Mouse (Mus musculus) splenic B cell, adult 2 months (primary cell): Measurements from ENCODE around the gene Gm13285.
"Not testable (repeated sequence)": the region's sequence is repeated elsewhere in the genome, so short reads cannot be mapped to it uniquely, and the experiment has no call there.

Experiments
- DNase-seq: peaks from one replicate; pipeline ENCODE4 v3.0.0-alpha.2; 2011; ENCODE audit warnings: low read depth, low spot score
- H3K27me3 ChIP-seq: 2 replicates; pipeline ENCODE4 v1.6.1; 2012; ENCODE audit warnings: mild to moderate bottlenecking, low read length, moderate library complexity, mixed read lengths; ENCODE audit not compliant: control insufficient read depth, poor library complexity, insufficient read depth, severe bottlenecking
- H3K36me3 ChIP-seq: 2 replicates; pipeline ENCODE4 v1.6.1; 2012; ENCODE audit warnings: mild to moderate bottlenecking, low read length, moderate library complexity, mixed read lengths; ENCODE audit not compliant: control insufficient read depth, poor library complexity, insufficient read depth, severe bottlenecking

Gene Gm13285

DNA sequence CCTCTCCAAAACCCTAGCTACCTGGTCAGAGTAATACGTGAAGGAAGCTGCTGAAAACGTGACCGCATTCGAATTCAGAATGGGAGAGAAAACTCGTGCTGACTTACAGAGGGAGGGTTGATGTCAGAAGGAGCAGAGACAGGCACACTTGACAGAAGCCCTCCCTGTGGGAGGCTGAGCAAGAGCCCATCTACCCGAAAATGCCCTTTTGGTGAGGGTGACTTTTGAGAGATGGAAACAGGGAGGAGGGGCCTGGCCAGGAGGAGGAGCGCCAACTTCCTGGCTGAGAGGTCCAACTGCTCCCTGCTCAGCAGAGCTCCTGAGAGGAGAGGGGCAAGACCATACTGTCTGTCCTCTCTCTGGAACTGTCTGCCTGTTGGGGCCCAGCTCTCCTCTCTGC lies at the start of gene Gm13285:
TSS of gene Gm13285 (plus strand) at position 301 of the 400 bp plus-strand sequence.
- DNase-seq, H3K27me3 ChIP-seq, H3K36me3 ChIP-seq: not testable (repeated sequence)

DNA sequence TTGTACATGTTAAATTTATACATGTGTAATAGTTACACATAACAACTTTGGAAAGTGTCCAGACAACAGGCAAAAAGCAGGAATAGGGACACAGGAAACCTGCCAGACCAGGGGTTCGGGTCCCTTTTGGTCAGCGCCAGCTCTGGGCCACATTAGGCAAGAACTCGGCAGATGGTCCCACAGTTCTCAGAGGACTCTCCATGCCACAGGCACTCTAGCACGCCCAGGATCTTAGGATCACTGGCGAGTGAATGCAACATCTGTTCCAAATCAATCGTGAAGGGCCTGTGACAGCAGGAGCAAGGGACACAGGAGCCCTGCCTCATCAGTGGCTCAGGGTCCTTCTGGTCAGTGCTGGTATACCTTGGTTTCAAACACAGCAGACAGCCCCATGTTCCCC lies 49.5 kb upstream of the Gm13285 start:
- DNase-seq: no peak
- no peaks in the 10 kb centered on the region for H3K36me3 ChIP-seq
- no peaks in the 10 kb centered on the region for H3K27me3 ChIP-seq

DNA sequence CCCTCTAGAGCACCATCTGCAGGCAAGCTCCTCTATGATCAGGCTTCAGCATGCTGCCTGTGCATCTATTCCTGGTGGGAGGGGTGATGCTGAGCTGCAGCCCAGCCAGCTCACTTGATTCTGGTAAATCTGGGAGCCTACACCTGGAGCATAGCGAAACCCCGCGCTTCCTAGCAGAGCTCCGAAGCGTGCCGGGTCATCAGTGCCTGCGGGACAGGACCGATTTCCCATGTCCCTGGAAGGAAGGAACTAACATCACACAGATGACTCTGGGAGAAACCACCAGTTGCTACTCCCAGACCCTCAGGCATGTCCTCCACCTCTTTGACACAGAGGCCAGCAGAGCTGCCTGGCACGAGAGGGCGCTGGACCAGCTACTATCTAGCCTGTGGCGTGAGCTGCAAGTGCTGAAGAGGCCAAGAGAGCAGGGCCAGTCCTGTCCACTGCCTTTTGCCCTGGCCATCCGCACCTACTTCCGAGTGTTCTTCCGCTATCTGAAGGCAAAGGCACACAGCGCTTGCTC lies 44.6 kb upstream of the Gm13285 start, which contains the start of gene Gm13271:
TSS of gene Gm13271 (plus strand) at position 51 of the 523 bp plus-strand sequence.
- H3K36me3 ChIP-seq, H3K27me3 ChIP-seq, DNase-seq: not testable (repeated sequence)

DNA sequence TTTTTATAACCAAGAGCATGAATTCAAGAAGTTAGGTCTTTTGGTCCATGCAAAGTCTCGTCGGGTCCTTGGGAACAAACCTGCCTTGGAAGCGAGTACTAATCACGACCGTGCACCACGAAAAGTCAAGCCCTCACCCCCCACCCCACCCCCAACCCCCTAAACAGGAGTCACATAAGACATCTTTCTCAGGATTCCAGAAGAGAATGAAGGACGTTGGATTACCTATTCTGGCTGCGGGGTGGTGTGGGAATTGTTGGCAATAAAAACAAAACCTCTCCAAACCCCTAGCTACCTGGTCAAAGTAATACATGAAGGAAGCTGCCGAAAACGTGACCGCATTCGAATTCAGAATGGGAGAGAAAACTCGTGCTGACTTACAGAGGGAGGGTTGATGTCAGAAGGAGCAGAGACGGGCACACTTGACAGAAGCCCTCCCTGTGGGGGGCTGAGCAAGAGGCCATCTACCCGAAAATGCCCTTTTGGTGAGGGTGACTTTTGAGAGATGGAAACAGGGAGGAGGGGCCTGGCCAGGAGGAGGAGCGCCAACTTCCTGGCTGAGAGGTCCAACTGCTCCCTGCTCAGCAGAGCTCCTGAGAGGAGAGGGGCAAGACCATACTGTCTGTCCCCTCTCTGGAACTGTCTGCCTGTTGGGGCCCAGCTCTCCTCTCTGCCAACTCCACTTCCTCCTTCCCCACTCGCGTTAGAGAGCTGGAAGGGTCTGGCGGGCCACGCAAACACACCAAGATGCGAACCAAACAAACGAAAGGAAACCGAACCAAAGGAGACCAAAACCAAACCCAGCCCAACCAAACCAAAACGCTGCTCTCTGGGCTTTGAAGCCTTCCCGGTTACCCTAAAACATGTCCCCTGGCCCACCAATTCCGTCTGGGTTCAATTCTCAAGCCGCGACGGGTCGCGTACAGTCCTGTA lies 42.6 kb upstream of the Gm13285 start:
- H3K27me3 ChIP-seq, H3K36me3 ChIP-seq: not testable (repeated sequence)
- DNase-seq: peak; percentile 34

DNA sequence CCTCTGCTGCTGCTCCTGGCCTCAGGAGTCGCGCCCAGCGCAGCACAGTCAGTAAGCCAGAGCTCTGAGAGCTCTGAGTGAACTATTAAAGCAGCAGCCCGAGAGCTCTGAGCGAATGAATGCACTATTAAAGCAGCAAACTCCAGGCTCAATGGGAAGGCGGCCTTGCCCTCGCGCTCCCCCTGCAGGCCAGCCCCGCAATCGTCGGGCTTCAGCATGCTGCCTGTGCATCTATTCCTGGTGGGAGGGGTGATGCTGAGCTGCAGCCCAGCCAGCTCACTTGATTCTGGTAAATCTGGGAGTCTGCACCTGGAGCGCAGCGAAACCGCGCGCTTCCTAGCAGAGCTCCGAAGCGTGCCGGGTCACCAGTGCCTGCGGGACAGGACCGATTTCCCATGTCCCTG lies 41.8 kb upstream of the Gm13285 start:
- not testable (repeated sequence) for H3K36me3 ChIP-seq
- DNase-seq: peak; percentile 92

DNA sequence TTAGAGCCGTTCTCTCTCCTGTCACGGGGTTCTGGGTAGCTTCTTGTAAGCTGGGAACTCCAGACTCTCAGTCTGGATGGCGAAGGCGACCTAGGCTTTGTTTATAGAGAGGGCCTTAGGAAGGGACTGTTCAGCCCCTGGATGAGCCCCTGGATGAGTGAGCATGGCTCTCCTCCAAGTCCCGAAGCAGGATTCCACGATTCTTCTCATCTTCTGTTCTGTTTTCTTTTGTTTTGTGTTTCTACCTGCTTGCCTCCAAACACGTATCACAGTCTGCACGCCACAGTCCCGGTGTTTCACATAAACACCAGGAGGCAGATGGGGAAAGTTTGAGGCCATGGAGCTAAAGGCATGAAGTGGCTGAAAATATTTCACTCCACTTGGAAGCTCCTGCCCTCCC lies 40.7 kb upstream of the Gm13285 start:
- H3K27me3 ChIP-seq, DNase-seq, H3K36me3 ChIP-seq: not testable (repeated sequence)

More for the DNA sequence above, 41.8 kb upstream of the Gm13285 start:
- H3K27me3 ChIP-seq: not testable (repeated sequence)

DNA sequence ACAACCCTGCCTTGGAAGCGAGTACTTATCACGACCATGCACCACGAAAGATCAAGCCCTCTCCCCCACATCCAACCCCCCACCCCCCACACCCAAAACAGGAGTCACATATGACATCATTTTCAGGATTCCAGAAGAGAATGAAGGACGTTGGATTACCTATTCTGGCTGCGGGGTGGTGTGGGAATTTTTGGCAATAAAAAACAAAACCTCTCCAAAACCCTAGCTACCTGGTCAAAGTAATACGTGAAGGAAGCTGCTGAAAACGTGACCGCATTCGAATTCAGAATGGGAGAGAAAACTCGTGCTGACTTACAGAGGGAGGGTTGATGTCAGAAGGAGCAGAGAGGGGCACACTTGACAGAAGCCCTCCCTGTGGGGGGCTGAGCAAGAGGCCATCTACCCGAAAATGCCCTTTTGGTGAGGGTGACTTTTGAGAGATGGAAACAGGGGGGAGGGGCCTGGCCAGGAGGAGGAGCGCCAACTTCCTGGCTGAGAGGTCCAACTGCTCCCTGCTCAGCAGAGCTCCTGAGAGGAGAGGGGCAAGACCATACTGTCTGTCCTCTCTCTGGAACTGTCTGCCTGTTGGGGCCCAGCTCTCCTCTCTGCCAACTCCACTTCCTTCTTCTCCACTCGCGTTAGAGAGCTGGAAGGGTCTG lies 39.7 kb upstream of the Gm13285 start, which contains the start of gene Gm13283:
TSS of gene Gm13283 (plus strand) at position 510 of the 659 bp plus-strand sequence.
- H3K27me3 ChIP-seq, DNase-seq, H3K36me3 ChIP-seq: not testable (repeated sequence)

DNA sequence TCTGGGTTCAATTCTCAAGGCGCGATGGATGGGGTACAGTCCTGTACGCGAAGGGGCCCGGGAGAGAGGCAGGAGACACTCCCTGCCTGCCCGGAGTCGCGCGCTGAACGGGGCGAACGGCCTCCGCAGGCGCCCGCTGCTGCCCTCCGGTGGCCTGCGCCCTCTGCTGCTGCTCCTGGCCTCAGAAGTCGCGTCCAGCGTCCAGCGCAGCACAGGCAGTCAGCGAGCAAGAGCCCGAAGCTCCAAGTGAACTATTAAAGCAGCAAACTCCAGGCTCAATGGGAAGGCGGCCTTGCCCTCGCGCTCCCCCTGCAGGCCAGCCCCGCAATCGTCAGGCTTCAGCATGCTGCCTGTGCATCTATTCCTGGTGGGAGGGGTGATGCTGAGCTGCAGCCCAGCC lies 39.0 kb upstream of the Gm13285 start:
- DNase-seq: peak; percentile 79
- H3K27me3 ChIP-seq, H3K36me3 ChIP-seq: not testable (repeated sequence)

DNA sequence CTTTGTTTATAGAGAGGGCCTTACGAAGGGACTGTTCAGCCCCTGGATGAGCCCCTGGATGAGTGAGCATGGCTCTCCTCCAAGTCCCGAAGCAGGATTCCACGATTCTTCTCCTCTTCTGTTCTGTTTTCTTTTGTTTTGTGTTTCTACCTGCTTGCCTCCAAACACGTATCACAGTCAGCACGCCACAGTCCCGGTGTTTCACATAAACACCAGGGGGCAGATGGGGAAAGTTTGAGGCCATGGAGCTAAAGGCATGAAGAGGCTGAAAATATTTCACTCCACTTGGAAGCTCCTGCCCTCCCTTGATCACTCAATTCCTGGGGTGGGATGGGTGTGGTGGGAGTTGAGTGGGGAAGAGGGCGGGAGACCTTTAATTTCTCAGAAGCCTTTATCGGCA lies 37.7 kb upstream of the Gm13285 start:
- not testable (repeated sequence) for H3K36me3 ChIP-seq, DNase-seq, H3K27me3 ChIP-seq

DNA sequence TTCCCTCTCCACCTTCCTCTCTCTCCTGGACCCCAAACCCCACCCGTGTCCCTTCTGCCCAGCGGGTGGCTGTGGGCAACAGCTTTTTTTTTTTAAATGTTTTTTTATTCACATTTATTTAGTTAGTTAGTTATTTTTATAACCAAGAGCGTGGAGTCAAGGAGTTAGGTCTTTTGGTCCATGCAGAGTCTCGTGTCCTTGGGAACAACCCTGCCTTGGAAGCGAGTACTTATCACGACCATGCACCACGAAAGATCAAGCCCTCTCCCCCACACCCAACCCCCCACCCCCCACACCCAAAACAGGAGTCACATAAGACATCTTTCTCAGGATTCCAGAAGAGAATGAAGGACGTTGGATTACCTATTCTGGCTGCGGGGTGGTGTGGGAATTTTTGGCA lies 37.1 kb upstream of the Gm13285 start:
- not testable (repeated sequence) for DNase-seq, H3K27me3 ChIP-seq, H3K36me3 ChIP-seq

DNA sequence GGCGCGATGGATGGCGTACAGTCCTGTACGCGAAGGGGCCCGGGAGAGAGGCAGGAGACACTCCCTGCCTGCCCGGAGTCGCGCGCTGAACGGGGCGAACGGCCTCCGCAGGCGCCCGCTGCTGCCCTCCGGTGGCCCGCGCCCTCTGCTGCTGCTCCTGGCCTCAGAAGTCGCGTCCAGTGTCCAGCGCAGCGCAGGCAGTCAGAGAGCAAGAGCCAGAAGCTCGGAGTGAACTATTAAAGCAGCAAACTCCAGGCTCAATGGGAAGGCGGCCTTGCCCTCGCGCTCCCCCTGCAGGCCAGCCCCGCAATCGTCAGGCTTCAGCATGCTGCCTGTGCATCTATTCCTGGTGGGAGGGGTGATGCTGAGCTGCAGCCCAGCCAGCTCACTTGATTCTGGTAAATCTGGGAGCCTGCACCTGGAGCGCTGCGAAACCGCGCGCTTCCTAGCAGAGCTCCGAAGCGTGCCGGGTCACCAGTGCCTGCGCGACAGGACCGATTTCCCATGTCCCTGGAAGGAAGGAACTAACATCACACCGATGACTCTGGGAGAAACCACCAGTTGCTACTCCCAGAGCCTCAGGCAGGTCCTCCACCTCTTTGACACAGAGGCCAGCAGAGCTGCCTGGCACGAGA lies 36.0 kb upstream of the Gm13285 start:
- not testable (repeated sequence) for H3K36me3 ChIP-seq, H3K27me3 ChIP-seq
- peak; percentile 68 for DNase-seq

DNA sequence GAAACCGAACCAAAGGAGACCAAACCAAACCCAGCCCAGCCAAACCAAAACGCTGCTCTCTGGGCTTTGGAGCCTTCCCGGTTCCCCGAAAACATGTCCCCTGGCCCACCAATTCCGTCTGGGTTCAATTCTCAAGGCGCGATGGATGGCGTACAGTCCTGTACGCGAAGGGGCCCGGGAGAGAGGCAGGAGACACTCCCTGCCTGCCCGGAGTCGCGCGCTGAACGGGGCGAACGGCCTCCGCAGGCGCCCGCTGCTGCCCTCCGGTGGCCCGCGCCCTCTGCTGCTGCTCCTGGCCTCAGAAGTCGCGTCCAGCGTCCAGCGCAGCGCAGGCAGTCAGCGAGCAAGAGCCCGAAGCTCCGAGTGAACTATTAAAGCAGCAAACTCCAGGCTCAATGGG lies 25.9 kb upstream of the Gm13285 start, which contains the start of gene Gm13290:
TSS of gene Gm13290 (plus strand) at position 301 of the 400 bp plus-strand sequence.
- DNase-seq, H3K36me3 ChIP-seq, H3K27me3 ChIP-seq: not testable (repeated sequence)

DNA sequence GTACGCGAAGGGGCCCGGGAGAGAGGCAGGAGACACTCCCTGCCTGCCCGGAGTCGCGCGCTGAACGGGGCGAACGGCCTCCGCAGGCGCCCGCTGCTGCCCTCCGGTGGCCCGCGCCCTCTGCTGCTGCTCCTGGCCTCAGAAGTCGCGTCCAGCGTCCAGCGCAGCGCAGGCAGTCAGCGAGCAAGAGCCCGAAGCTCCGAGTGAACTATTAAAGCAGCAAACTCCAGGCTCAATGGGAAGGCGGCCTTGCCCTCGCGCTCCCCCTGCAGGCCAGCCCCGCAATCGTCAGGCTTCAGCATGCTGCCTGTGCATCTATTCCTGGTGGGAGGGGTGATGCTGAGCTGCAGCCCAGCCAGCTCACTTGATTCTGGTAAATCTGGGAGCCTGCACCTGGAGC lies 22.8 kb upstream of the Gm13285 start, which contains the start of gene Gm13289:
TSS of gene Gm13289 (plus strand) at position 301 of the 400 bp plus-strand sequence.
- not testable (repeated sequence) for H3K36me3 ChIP-seq, H3K27me3 ChIP-seq, DNase-seq

DNA sequence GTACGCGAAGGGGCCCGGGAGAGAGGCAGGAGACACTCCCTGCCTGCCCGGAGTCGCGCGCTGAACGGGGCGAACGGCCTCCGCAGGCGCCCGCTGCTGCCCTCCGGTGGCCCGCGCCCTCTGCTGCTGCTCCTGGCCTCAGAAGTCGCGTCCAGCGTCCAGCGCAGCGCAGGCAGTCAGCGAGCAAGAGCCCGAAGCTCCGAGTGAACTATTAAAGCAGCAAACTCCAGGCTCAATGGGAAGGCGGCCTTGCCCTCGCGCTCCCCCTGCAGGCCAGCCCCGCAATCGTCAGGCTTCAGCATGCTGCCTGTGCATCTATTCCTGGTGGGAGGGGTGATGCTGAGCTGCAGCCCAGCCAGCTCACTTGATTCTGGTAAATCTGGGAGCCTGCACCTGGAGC lies 19.9 kb upstream of the Gm13285 start, which contains the start of gene Gm13272:
TSS of gene Gm13272 (plus strand) at position 301 of the 400 bp plus-strand sequence.
- not testable (repeated sequence) for H3K27me3 ChIP-seq, H3K36me3 ChIP-seq, DNase-seq
